Mouse (Mus musculus) midbrain, embryonic 16.5 days (tissue): Measurements from ENCODE around the gene 1700019A02Rik. TPM values are rescaled to one million over a fixed set of nuclear protein-coding genes. Genes with fewer than 3 reads are reported as not detected.

Experiments used
- ATAC-seq: fragments of 200-750 bp; cut with Nextera tagmentation; 2 replicates; pipeline ENCODE4 v1.8.0; 2017; ENCODE audit warnings: moderate TSS enrichment
- H3K27ac ChIP-seq: fragments of 300-500 bp; sonication (generic); 2 replicates; pipeline ENCODE4 v1.5.1; 2014; ENCODE audit warnings: mild to moderate bottlenecking, low read length, mixed read lengths
- H3K27me3 ChIP-seq: fragments of 300-500 bp; sonication (generic); 2 replicates; pipeline ENCODE4 v1.6.1; 2014; ENCODE audit warnings: low read depth, low read length, mixed read lengths; ENCODE audit not compliant: control insufficient read depth, insufficient read depth
- H3K36me3 ChIP-seq: fragments of 300-500 bp; sonication (generic); 2 replicates; pipeline ENCODE4 v1.6.1; 2014; ENCODE audit warnings: mild to moderate bottlenecking, low read length, moderate library complexity, mixed read lengths; ENCODE audit not compliant: control insufficient read depth, insufficient read depth
- H3K4me1 ChIP-seq: fragments of 300-500 bp; sonication (generic); 2 replicates; pipeline ENCODE4 v1.6.1; 2014; ENCODE audit warnings: mild to moderate bottlenecking, low read length, mixed read lengths; ENCODE audit not compliant: control insufficient read depth, insufficient read depth
- H3K4me2 ChIP-seq: fragments of 300-500 bp; sonication (generic); 2 replicates; pipeline ENCODE4 v1.6.1; 2014; ENCODE audit warnings: mild to moderate bottlenecking, low read length, mixed read lengths
- H3K4me3 ChIP-seq: fragments of 300-500 bp; sonication (generic); 2 replicates; pipeline ENCODE4 v1.5.1; 2014; ENCODE audit warnings: low read depth, mild to moderate bottlenecking, low read length, moderate library complexity, mixed read lengths
- H3K9ac ChIP-seq: fragments of 300-500 bp; sonication (generic); 2 replicates; pipeline ENCODE4 v1.6.1; 2014; ENCODE audit warnings: low read depth, low read length, mixed read lengths
- H3K9me3 ChIP-seq: fragments of 300-500 bp; sonication (generic); replicated peaks from 2 replicates; pipeline ENCODE4 v1.6.1; 2014; ENCODE audit warnings: mild to moderate bottlenecking, low read length, mixed read lengths; ENCODE audit not compliant: control insufficient read depth, poor library complexity, severe bottlenecking
- WGBS: fragments of 180-500 bp; shearing (Covaris S2); extraction: QIAGEN DNeasy Blood & Tissue Kit; methylation state at CpG from one replicate; pipeline ENCODE4 v1.1.7; 2014; 5-methylcytosine and 5-hydroxymethylcytosine counted together
- polyA plus RNA-seq: library from polyadenylated mRNA; unstranded; fragments of >200 nt; fragmentation: Nextera tagmentation; extraction: Ambion mirVana; gene quantifications from 2 replicates; pipeline ENCODE4 v1.2.1, GENCODE M21; 2015

The 1700019A02Rik gene
- not detected in 2 replicates for polyA plus RNA-seq

GRCm38 (mm10) chr1:53187536-53187935, at the start of gene 1700019A02Rik:
Gene 1700019A02Rik (minus strand): TSS chr1:53187636.
- ATAC-seq, result no peak
- no peak within 1 kb of the TSS for H3K4me3 ChIP-seq
- H3K27me3 ChIP-seq, result no peaks in the 10 kb centered on the region
- no peak within 1 kb of the TSS for H3K27ac ChIP-seq
- H3K9me3 ChIP-seq, result no peaks in the 10 kb centered on the region
- WGBS, result 96% methylated on average over 8 of the region's 8 CpGs
- H3K9ac ChIP-seq, result no peak within 1 kb of the TSS
- no peaks in the 10 kb centered on the region for H3K36me3 ChIP-seq
- no peaks in the 10 kb centered on the region for H3K4me1 ChIP-seq
- H3K4me2 ChIP-seq, result no peak within 1 kb of the TSS

GRCm38 (mm10) chr1:53226063-53226462, 38.6 kb upstream of the 1700019A02Rik start:
- Histone ChIP-seq H3K36me3 (no peaks in the 10 kb centered on the region), H3K4me3 (no peak overlapping the region), H3K27me3 (no peaks in the 10 kb centered on the region), H3K27ac (no peak overlapping the region), H3K4me1 (peaks cover 2% of the 10 kb centered on the region; the same call in 1 of the 2 replicates), H3K4me2 (no peak overlapping the region), H3K9me3 (no peaks in the 10 kb centered on the region), H3K9ac (no peak overlapping the region)
- WGBS, result 29% methylated on average over 1 of the region's 1 CpGs
- no peak for ATAC-seq

GRCm38 (mm10) chr1:53225616-53226015, 38.2 kb upstream of the 1700019A02Rik start:
- Histone ChIP-seq H3K27ac (no peak overlapping the region), H3K9me3 (no peaks in the 10 kb centered on the region), H3K4me2 (no peak overlapping the region), H3K36me3 (no peaks in the 10 kb centered on the region), H3K27me3 (no peaks in the 10 kb centered on the region), H3K4me3 (no peak overlapping the region), H3K9ac (no peak overlapping the region), H3K4me1 (peaks cover 2% of the 10 kb centered on the region; the same call in 1 of the 2 replicates)
- ATAC-seq, result peak; percentile 64; the same call in 1 of the 2 replicates
- WGBS, result 78% methylated on average over 3 of the region's 3 CpGs

GRCm38 (mm10) chr1:53224775-53225174, 37.3 kb upstream of the 1700019A02Rik start:
- no peak for ATAC-seq
- H3K36me3 ChIP-seq, result no peaks in the 10 kb centered on the region
- peaks cover 2% of the 10 kb centered on the region; the same call in 1 of the 2 replicates for H3K4me1 ChIP-seq
- H3K4me3 ChIP-seq, result no peak overlapping the region
- 76% methylated on average over 1 of the region's 1 CpGs for WGBS
- no peaks in the 10 kb centered on the region for H3K27me3 ChIP-seq
- no peak overlapping the region for H3K4me2 ChIP-seq
- no peak overlapping the region for H3K27ac ChIP-seq
- no peaks in the 10 kb centered on the region for H3K9me3 ChIP-seq
- H3K9ac ChIP-seq, result no peak overlapping the region

- no peaks in the 10 kb centered on the region for H3K4me1 ChIP-seq
- H3K27me3 ChIP-seq, result no peaks in the 10 kb centered on the region
- H3K9ac ChIP-seq, result no peak overlapping the region
- H3K36me3 ChIP-seq, result no peaks in the 10 kb centered on the region
- H3K27ac ChIP-seq, result no peak overlapping the region
- no peaks in the 10 kb centered on the region for H3K9me3 ChIP-seq
- no peak overlapping the region for H3K4me3 ChIP-seq
- ATAC-seq, result no peak
- H3K4me2 ChIP-seq, result no peak overlapping the region
Measured at GRCm38 (mm10) chr1:53210136-53210535, 22.7 kb upstream of the 1700019A02Rik start.

GRCm38 (mm10) chr1:53203902-53204301, 16.5 kb upstream of the 1700019A02Rik start:
- Histone ChIP-seq H3K4me1 (no peaks in the 10 kb centered on the region), H3K4me2 (no peak overlapping the region), H3K9ac (no peak overlapping the region), H3K27ac (no peak overlapping the region), H3K36me3 (no peaks in the 10 kb centered on the region), H3K27me3 (no peaks in the 10 kb centered on the region), H3K9me3 (no peaks in the 10 kb centered on the region), H3K4me3 (no peak overlapping the region)
- no peak for ATAC-seq
- WGBS, result 93% methylated on average over 2 of the region's 2 CpGs

GRCm38 (mm10) chr1:53201630-53202199, 14.3 kb upstream of the 1700019A02Rik start:
- no peaks in the 10 kb centered on the region for H3K36me3 ChIP-seq
- H3K27ac ChIP-seq, result no peak overlapping the region
- H3K4me3 ChIP-seq, result no peak overlapping the region
- WGBS, result 89% methylated on average over 2 of the region's 2 CpGs
- H3K27me3 ChIP-seq, result no peaks in the 10 kb centered on the region
- H3K9ac ChIP-seq, result no peak overlapping the region
- H3K4me1 ChIP-seq, result no peaks in the 10 kb centered on the region
- no peaks in the 10 kb centered on the region for H3K9me3 ChIP-seq
- H3K4me2 ChIP-seq, result no peak overlapping the region
- no peak for ATAC-seq

- no peak overlapping the region for H3K4me3 ChIP-seq
- no peaks in the 10 kb centered on the region for H3K4me1 ChIP-seq
- H3K27me3 ChIP-seq, result no peaks in the 10 kb centered on the region
- no peaks in the 10 kb centered on the region for H3K9me3 ChIP-seq
- H3K9ac ChIP-seq, result no peak overlapping the region
- H3K4me2 ChIP-seq, result no peak overlapping the region
- ATAC-seq, result no peak
- H3K36me3 ChIP-seq, result no peaks in the 10 kb centered on the region
- H3K27ac ChIP-seq, result no peak overlapping the region
- 92% methylated on average over 3 of the region's 3 CpGs for WGBS
Measured at GRCm38 (mm10) chr1:53194536-53194935, 7.1 kb upstream of the 1700019A02Rik start.

GRCm38 (mm10) chr1:53191234-53191633, 3.8 kb upstream of the 1700019A02Rik start:
- no peak overlapping the region for H3K9ac ChIP-seq
- ATAC-seq, result no peak
- H3K36me3 ChIP-seq, result no peaks in the 10 kb centered on the region
- 45% methylated on average over 3 of the region's 3 CpGs for WGBS
- H3K27me3 ChIP-seq, result no peaks in the 10 kb centered on the region
- H3K4me2 ChIP-seq, result no peak overlapping the region
- H3K4me3 ChIP-seq, result no peak overlapping the region
- no peak overlapping the region for H3K27ac ChIP-seq
- H3K4me1 ChIP-seq, result no peaks in the 10 kb centered on the region
- no peaks in the 10 kb centered on the region for H3K9me3 ChIP-seq
